Mouse (Mus musculus): Measurements from ENCODE around the gene Gm5751. TPM values are rescaled to one million over a fixed set of nuclear protein-coding genes. Genes with fewer than 3 reads are reported as not detected.

Gene Gm5751
- total and polyA plus RNA-seq, 3 experiments, result 2.0 to 2.1 TPM; not detected in 1

DNA sequence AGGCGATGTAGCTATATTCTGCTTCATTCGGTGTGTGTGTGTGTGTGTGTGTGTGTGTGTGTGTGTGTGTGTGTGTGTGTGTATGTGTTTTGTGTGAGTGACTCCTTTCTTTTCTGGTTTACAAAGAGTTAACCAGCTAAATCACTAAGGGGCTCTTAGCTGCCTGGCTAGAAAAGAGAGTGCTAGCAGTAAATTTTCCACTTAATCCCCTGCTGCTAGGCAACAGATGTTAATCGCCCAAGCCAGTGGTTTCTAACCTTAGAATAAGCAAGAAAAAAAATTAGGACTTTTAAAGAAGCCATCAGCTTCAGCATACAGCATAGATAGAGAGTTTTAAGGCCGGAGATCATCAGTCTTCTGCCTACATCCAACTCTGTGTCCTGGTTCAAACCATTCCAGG, 53.3 kb downstream of the Gm5751 start:
- Histone ChIP-seq H3K36me3 (ENCODE audit: control insufficient read depth in 1 of 2, insufficient read depth in 2 of 2, low read length in 2 of 2) (no peaks in the 10 kb centered on the region), H3K79me2 (ENCODE audit: control insufficient read depth, insufficient read depth, low read length, poor library complexity) (no peaks in the 10 kb centered on the region), H3K4me3 (ENCODE audit: control insufficient read depth in 1 of 2, insufficient read depth in 1 of 2, low read depth in 2 of 2, low read length in 2 of 2) (no peak overlapping the region), H3K4me1 (ENCODE audit: control insufficient read depth in 1 of 2, insufficient read depth in 2 of 2, low read length in 2 of 2) (no peaks in the 10 kb centered on the region), H3K27me3 (ENCODE audit: control insufficient read depth in 1 of 2, insufficient read depth in 2 of 2, low read length in 2 of 2) (no peaks in the 10 kb centered on the region), H3K9me3 (replicated peaks; ENCODE audit: insufficient read depth, low read length) (no peaks in the 10 kb centered on the region), H3K27ac (ENCODE audit: control insufficient read depth, low read depth, low read length) (no peak overlapping the region), H3K9ac (ENCODE audit: control insufficient read depth, low read depth, low read length, poor library complexity, severe bottlenecking) (no peak overlapping the region)
- no peak for DNase-seq (ENCODE audit: low read depth, low spot score)
- TF ChIP-seq TAL1 (IDR thresholded peaks at IDR 0.05; ENCODE audit: low read length) (no peak), POLR2AphosphoS5 (IDR thresholded peaks at IDR 0.05; ENCODE audit: borderline replicate concordance, low read depth, low read length) (no peak), USF1 (IDR thresholded peaks at IDR 0.05; ENCODE audit: low read depth, low read length) (no peak), MYB (IDR thresholded peaks at IDR 0.05; ENCODE audit: low read depth, low read length) (no peak), TCF12 (IDR thresholded peaks at IDR 0.05; ENCODE audit: low read depth, low read length) (no peak), POLR2A (IDR thresholded peaks at IDR 0.05; ENCODE audit: control insufficient read depth in 1 of 2, insufficient read depth in 1 of 2, low read depth in 1 of 2, low read length in 2 of 2, poor library complexity in 1 of 2) (no peak), NRF1 (IDR thresholded peaks at IDR 0.05; ENCODE audit: insufficient read depth, low read depth, low read length, poor library complexity, severe bottlenecking) (no peak), MAX (IDR thresholded peaks at IDR 0.05; ENCODE audit: low read length) (no peak), MAZ (IDR thresholded peaks at IDR 0.05; ENCODE audit: low read depth, low read length) (no peak), KAT2A (conservative IDR thresholded peaks at IDR 0.05; ENCODE audit: low read depth, low read length) (no peak), ZMIZ1 (IDR thresholded peaks at IDR 0.05; ENCODE audit: low read depth, low read length) (no peak)

Other genes starting within 250 kb of the Gm5751 start
- not detected in 2 replicates for gene Ssxb8, start 183.4 kb upstream of the Gm5751 start, total RNA-seq (2012; rRNA removed)
- gene Ssxb8, start 183.4 kb upstream of the Gm5751 start, polyA plus RNA-seq (2012; ENCODE audit: insufficient read depth in 1 of 2, insufficient read length in 2 of 2, low read depth in 1 of 2, low replicate concordance in 2 of 2, missing spikeins in 1 of 2), result not detected
- not detected in 2 replicates for gene Ssx9, start 125.8 kb upstream of the Gm5751 start, total RNA-seq (2012; rRNA removed)
- not detected for gene Ssx9, start 125.8 kb upstream of the Gm5751 start, polyA plus RNA-seq (2012; ENCODE audit: insufficient read depth in 1 of 2, insufficient read length in 2 of 2, low read depth in 1 of 2, low replicate concordance in 2 of 2, missing spikeins in 1 of 2)
- gene Ssxb5, start 70.6 kb upstream of the Gm5751 start, total RNA-seq (2012; rRNA removed), result not detected in 2 replicates
- not detected for gene Ssxb5, start 70.6 kb upstream of the Gm5751 start, polyA plus RNA-seq (2012; ENCODE audit: insufficient read depth in 1 of 2, insufficient read length in 2 of 2, low read depth in 1 of 2, low replicate concordance in 2 of 2, missing spikeins in 1 of 2)
- not detected in 2 replicates for gene Gm6592, start 30.3 kb upstream of the Gm5751 start, total RNA-seq (2012; rRNA removed)
- gene Gm6592, start 30.3 kb upstream of the Gm5751 start, polyA plus RNA-seq (2012; ENCODE audit: insufficient read depth in 1 of 2, insufficient read length in 2 of 2, low read depth in 1 of 2, low replicate concordance in 2 of 2, missing spikeins in 1 of 2), result not detected
- not detected in 2 replicates for gene B630019K06Rik, start 18.1 kb downstream of the Gm5751 start, total RNA-seq (2012; rRNA removed)
- under 1 TPM in 1 of 2 experiments, not detected in 1; 0.03 TPM for gene B630019K06Rik, start 18.1 kb downstream of the Gm5751 start, polyA plus RNA-seq (2012; ENCODE audit: insufficient read depth in 1 of 2, insufficient read length in 2 of 2, low read depth in 1 of 2, low replicate concordance in 2 of 2, missing spikeins in 1 of 2)
- not detected in 2 replicates for gene Fthl17b, start 88.7 kb downstream of the Gm5751 start, total RNA-seq (2012; rRNA removed)
- not detected for gene Fthl17b, start 88.7 kb downstream of the Gm5751 start, polyA plus RNA-seq (2012; ENCODE audit: insufficient read depth in 1 of 2, insufficient read length in 2 of 2, low read depth in 1 of 2, low replicate concordance in 2 of 2, missing spikeins in 1 of 2)
- gene Fthl17c, start 102.3 kb downstream of the Gm5751 start, total RNA-seq (2012; rRNA removed), result not detected in 2 replicates
- not detected for gene Fthl17c, start 102.3 kb downstream of the Gm5751 start, polyA plus RNA-seq (2012; ENCODE audit: insufficient read depth in 1 of 2, insufficient read length in 2 of 2, low read depth in 1 of 2, low replicate concordance in 2 of 2, missing spikeins in 1 of 2)
- not detected in 2 replicates for gene Fthl17d, start 112.5 kb downstream of the Gm5751 start, total RNA-seq (2012; rRNA removed)
- gene Fthl17d, start 112.5 kb downstream of the Gm5751 start, polyA plus RNA-seq (2012; ENCODE audit: insufficient read depth in 1 of 2, insufficient read length in 2 of 2, low read depth in 1 of 2, low replicate concordance in 2 of 2, missing spikeins in 1 of 2), result not detected
- gene Fthl17e, start 159.2 kb downstream of the Gm5751 start, total RNA-seq (2012; rRNA removed), result not detected in 2 replicates
- not detected for gene Fthl17e, start 159.2 kb downstream of the Gm5751 start, polyA plus RNA-seq (2012; ENCODE audit: insufficient read depth in 1 of 2, insufficient read length in 2 of 2, low read depth in 1 of 2, low replicate concordance in 2 of 2, missing spikeins in 1 of 2)
- not detected in 2 replicates for gene Fthl17f, start 188.8 kb downstream of the Gm5751 start, total RNA-seq (2012; rRNA removed)
- gene Fthl17f, start 188.8 kb downstream of the Gm5751 start, polyA plus RNA-seq (2012; ENCODE audit: insufficient read depth in 1 of 2, insufficient read length in 2 of 2, low read depth in 1 of 2, low replicate concordance in 2 of 2, missing spikeins in 1 of 2), result not detected
- gene 4930402K13Rik, start 230.3 kb downstream of the Gm5751 start, total RNA-seq (2012; rRNA removed), result not detected in 2 replicates
- gene 4930402K13Rik, start 230.3 kb downstream of the Gm5751 start, polyA plus RNA-seq (2012; ENCODE audit: insufficient read depth in 1 of 2, insufficient read length in 2 of 2, low read depth in 1 of 2, low replicate concordance in 2 of 2, missing spikeins in 1 of 2), result not detected

All from MEL (cell line).